Mouse (Mus musculus) v-Abl transformed pro-B cells (cell line): Measurements from ENCODE around the gene Ostf1.
"Not testable (repeated sequence)": the region's sequence is repeated elsewhere in the genome, so short reads cannot be mapped to it uniquely, and the experiment has no call there.

Source experiments
- in situ Hi-C, 2 experiments: fragments of 400-800 bp; cut with MboI; formaldehyde crosslinking; loops; one replicate each; pipeline ENCODE4 v1.15.1; 2025; ENCODE audit not compliant: unreplicated experiment in 2 of 2

The Ostf1 gene

GRCm38 (mm10) chr19:18607907-18608306 is 23.7 kb downstream of the Ostf1 start:
- in situ Hi-C loops = loop anchor here in 1 of 2 experiments (25.0 kb wide), 1 partner anchor 1846 kb away; no protein-coding TSS in a partner anchor

- in situ Hi-C loops = loop anchor here in 1 of 2 experiments (25.0 kb wide), 1 partner anchor 1841 kb away; no protein-coding TSS in a partner anchor
Observed at GRCm38 (mm10) chr19:18603011-18603410, 28.6 kb downstream of the Ostf1 start.

- in situ Hi-C loops = loop anchor here in 1 of 2 experiments (25.0 kb wide), 1 partner anchor 1838 kb away; no protein-coding TSS in a partner anchor
Observed at GRCm38 (mm10) chr19:18600611-18601010, 31.0 kb downstream of the Ostf1 start.

GRCm38 (mm10) chr19:18599650-18600049 is 32.0 kb downstream of the Ostf1 start:
- in situ Hi-C loops = loop anchor here in 1 of 2 experiments (25.0 kb wide), 1 partner anchor 1837 kb away; no protein-coding TSS in a partner anchor

GRCm38 (mm10) chr19:18599051-18599450 is 32.6 kb downstream of the Ostf1 start:
- in situ Hi-C loops = no loop called here

GRCm38 (mm10) chr19:18598265-18598926 is 33.2 kb downstream of the Ostf1 start:
- in situ Hi-C loops = no loop called here

- in situ Hi-C loops = no loop called here
Observed at GRCm38 (mm10) chr19:18597772-18598171, 33.9 kb downstream of the Ostf1 start.

GRCm38 (mm10) chr19:18596876-18597275 is 34.7 kb downstream of the Ostf1 start:
- in situ Hi-C loops = no loop called here

- in situ Hi-C loops = no loop called here
Observed at GRCm38 (mm10) chr19:18593722-18594121, 37.9 kb downstream of the Ostf1 start.

GRCm38 (mm10) chr19:18592919-18593318 is 38.7 kb downstream of the Ostf1 start:
- in situ Hi-C loops = no loop called here

GRCm38 (mm10) chr19:18590942-18591354 is 40.7 kb downstream of the Ostf1 start:
- in situ Hi-C loops = no loop called here

GRCm38 (mm10) chr19:18590234-18590633 is 41.4 kb downstream of the Ostf1 start:
- in situ Hi-C loops = no loop called here

- in situ Hi-C loops = no loop called here
Observed at GRCm38 (mm10) chr19:18589276-18589675, 42.3 kb downstream of the Ostf1 start.

GRCm38 (mm10) chr19:18588801-18589200 is 42.8 kb downstream of the Ostf1 start:
- in situ Hi-C loops = not testable (repeated sequence)

GRCm38 (mm10) chr19:18588243-18588642 is 43.4 kb downstream of the Ostf1 start:
- in situ Hi-C loops = no loop called here

GRCm38 (mm10) chr19:18587118-18587517 is 44.5 kb downstream of the Ostf1 start:
- in situ Hi-C loops = no loop called here

- in situ Hi-C loops = no loop called here
Observed at GRCm38 (mm10) chr19:18584621-18585020, 47.0 kb downstream of the Ostf1 start.

GRCm38 (mm10) chr19:18583706-18584105 is 47.9 kb downstream of the Ostf1 start:
- in situ Hi-C loops = no loop called here

GRCm38 (mm10) chr19:18582887-18583286 is 48.7 kb downstream of the Ostf1 start:
- in situ Hi-C loops = no loop called here

GRCm38 (mm10) chr19:18582226-18582625 is 49.4 kb downstream of the Ostf1 start:
- in situ Hi-C loops = no loop called here

GRCm38 (mm10) chr19:18581046-18581445 is 50.6 kb downstream of the Ostf1 start:
- in situ Hi-C loops = no loop called here

GRCm38 (mm10) chr19:18579012-18579358 is 52.6 kb downstream of the Ostf1 start:
- in situ Hi-C loops = no loop called here
